Mouse (Mus musculus) cerebellum, adult 2 months (tissue): Measurements from ENCODE around the gene Smtnl1.

ENCODE experiments used
- CTCF ChIP-seq: fragments of 200-500 bp; IDR thresholded peaks from 2 replicates; pipeline ENCODE4 v1.5.1; 2011; ENCODE audit warnings: low read depth, mild to moderate bottlenecking, control low read depth, low read length, moderate library complexity, borderline replicate concordance; ENCODE audit not compliant: insufficient read depth
- POLR2A ChIP-seq: fragments of 200-500 bp; IDR thresholded peaks from 2 replicates; pipeline ENCODE4 v1.6.1; 2011; ENCODE audit warnings: low read length, control low read depth, borderline replicate concordance; ENCODE audit not compliant: insufficient read depth

DNA sequence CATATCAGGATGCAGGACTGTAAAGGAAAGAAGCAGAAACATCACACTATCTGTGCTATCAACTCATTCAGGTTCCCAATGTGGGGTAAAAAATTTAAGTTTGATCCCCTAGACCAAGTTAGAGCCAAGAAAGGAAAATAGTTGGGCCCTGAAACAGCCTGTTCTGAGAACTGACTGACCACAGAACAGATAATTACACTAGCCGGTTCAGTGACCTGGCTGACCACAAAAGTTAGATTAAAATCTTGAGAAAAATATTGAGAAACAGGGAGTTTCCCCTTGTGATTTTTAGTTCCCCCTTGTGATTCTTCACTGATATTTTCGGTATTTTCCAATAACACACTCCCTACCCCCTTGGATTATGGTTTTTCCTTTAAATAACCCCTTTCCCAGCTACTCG lies 28.6 kb downstream of the Smtnl1 start:
- no peak for TF ChIP-seq CTCF
- no peak for TF ChIP-seq POLR2A
